Mouse (Mus musculus): Measurements from ENCODE around the gene Dpy19l3.

The Dpy19l3 gene

DNA sequence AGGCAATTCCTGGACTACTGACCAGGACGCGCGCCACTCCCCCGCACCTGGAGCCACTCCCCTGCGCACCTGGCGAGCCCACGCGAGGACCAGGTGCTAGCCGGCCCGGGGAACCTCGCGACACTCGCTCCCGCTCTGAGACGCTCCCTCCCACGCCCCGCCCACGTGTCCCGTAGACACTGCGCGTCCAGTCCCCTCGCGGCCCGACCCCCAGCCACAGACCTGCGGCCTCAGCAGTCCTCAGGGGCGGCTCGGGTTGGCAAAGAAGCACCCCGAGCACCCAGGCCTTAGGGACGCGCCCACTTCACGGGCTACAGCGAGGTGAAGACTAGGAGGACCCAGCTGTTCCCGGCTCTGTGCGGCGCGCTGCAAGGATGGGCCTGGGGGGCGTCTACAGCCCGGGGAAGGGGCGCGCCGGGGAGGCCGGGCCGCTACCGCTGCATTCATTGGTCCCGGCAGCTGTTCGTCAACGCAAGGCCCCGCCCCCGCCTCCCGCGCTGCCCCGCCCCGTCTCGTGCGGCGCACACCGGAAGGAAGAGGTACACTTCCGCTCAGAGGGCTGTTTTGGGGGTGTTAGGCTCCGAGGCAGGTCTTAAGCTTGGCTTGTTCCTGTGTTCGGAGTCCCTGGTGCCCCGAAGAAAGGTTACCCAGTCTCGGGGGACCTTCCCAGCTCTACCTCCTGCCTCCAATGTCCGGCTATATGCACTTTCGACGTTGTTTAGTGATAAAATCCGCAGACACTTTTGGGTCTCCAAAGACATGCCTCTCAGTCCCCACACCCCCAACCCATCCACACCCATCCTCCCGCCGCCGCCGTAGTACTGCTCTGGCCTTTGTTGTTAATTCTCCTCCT, at the start of gene Dpy19l3:
TSS of gene Dpy19l3 (minus strand) at position 422 of the 853 bp plus-strand sequence.
- DNase-seq (ENCODE audit: low spot score in 2 of 2), result peak; percentile 58 to 87

DNA sequence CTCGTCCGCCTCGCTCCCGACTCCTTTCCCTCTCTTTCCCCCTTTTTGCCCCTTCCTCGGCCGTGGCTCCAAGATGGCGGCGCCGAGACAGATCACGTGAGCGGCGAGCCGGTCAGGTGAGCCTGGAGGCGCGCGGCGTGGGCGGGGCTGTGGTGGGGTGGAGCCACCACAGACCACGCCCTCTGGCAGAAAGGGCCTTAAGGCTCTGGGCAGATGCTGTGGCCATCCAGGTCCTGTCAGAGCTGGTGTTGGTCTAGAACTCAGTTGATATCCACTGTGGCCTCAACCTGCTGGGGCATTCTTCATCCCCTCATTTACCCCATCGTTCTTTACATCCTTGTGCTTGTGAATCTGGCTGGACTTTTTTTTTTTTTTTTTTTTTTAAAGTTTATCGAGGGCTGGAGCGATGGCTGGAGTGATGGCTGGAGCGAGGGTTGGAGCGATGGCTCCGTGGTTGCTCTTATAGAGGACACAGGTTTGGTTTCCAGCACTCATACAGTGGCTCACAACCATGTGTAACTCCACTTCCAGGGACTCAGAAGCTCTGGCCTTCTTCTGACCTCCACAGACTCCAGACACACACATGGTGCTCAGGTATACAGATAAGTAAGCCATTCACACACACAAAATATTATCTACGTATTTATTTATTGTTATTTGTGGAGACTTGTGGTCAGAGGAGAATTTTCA, 48.8 kb upstream of the Dpy19l3 start, which contains the start of gene Zfp507:
TSS of gene Zfp507 (minus strand) at position 98 of the 690 bp plus-strand sequence.
- peak; percentile 53 to 83 for DNase-seq (ENCODE audit: low spot score in 2 of 2)

DNA sequence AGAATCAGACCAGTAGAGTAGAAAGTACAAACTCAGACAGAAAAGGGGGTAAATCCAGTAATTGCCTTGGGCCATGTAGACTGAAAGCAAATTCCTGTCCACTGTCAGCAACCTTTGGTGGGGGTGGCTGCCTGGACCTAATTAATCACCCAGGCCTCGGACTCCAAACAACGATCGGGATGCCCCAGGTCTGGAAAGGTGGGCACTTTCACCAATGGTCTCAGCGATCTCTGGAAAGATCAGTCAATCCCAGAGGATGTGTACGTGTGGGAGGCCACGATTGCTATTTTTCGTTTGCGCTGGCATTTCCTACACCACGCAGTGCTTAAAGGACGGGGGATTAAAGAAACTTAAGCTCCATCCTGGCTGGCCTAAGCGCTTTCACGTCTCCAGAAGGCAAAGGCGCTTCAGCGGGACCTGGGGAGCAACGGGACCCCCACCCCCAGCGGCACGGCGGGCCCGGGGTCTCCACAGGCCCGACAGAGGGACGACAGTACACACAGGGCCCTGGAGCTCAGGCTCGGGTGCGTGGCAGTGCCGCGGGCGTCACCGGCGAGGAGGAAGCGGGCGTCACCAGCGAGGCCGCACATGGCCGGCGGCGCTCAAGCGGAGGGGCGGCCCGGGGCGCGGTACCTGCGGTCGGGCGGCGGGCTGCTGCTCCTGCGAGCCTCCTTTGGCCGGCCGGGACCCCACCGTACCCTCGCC, 48.1 kb upstream of the Dpy19l3 start:
- no peak for DNase-seq (ENCODE audit: low spot score in 2 of 2)

DNA sequence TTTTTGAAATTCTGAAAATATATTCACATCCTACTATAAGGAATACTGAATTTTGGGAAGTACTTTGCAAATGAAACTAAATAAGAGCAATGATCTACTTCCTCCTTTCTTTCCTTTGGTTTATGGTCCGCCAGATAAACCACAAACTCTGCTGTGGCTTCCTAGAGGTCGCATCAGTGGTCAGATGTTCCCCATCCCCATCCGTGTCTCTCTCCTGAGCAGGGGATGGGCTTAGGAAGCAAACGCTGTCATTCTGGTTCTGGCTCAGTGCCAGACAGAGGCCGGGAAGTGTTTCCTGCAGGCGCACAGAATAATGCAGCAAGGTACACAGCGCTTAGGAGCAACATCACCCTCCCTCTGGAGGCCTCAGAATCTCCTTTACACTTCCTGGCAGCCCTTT, 41.9 kb upstream of the Dpy19l3 start:
- no peak for DNase-seq (ENCODE audit: low spot score in 2 of 2)

DNA sequence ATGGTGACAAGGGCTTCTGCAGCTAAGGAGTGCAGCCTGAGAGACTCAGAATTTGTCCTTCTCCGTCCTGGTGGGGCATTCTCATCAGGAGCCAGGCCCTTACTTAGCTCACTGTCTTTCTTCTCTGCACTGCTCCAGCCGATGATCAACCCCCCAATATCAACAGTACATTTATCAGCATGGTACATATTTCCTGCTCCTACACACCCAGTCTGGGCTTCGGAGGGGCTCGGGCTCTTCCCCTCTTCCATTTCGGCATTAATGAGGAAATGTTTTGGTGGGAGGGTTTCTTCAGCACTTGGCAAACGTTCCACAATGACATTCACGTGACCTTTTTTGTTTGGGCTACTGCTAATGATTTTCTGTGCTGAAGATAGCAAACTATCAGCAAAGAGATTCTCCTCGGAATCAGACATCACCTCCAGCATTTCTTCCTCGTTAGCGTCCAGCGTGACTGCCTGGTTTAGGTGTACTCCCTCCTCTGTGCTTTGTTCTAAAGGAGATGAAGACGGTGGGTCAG, 40.0 kb upstream of the Dpy19l3 start:
- no peak for DNase-seq (ENCODE audit: low spot score in 2 of 2)

DNA sequence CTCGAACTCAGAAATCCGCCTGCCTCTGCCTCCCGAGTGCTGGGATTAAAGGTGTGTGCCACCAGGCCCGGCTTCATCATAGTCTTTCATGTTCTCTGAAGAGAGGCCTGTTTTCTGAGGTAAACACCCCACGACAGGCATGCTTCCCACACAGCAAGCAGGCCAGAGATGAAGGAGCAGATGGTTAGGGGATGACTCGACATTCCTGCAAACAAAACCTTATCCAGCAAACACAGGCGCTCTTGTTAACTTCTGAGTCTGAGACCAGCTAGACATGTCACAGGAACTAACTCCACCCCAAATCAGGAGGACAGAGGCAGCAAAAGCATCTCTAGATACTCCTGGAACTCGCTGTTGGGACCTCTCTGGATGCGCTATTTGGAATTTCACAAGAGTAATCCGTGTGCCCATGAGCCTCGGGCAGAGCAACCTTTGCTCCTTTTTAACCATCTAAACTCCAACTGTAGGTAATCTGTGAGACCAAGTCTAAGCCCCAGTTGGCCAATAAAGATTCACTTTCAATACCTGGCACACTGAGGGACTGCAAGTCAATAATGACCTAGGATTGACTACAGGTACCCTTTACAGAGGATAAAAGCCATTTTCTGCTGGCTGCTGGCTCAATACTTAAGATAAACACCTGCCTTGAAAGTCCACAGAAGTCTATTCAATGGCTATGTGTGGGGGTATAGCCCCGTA, 38.0 kb upstream of the Dpy19l3 start:
- peak in 1 of 2 experiments; percentile 52 for DNase-seq (ENCODE audit: low spot score in 2 of 2)

DNA sequence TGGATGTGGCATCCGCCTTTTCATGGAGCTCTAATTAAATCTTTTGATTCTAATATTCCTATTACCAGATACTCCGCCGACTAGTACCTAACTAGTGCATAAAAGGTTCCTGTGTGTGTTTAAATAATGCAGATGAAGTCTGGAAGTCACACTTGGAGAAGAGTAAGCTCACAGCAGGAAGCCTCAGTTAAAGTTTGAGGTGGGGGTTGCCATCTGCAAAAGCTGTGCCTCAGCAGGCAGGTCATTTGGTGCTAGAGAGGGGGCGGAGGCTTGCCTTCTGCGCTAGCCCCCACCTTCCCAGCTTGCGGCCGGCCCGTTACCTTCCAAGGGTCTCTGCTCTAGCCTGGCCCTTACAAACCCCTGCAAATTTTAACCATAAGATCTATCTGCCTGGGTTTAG, 36.7 kb upstream of the Dpy19l3 start:
- no peak for DNase-seq (ENCODE audit: low spot score in 2 of 2)

DNA sequence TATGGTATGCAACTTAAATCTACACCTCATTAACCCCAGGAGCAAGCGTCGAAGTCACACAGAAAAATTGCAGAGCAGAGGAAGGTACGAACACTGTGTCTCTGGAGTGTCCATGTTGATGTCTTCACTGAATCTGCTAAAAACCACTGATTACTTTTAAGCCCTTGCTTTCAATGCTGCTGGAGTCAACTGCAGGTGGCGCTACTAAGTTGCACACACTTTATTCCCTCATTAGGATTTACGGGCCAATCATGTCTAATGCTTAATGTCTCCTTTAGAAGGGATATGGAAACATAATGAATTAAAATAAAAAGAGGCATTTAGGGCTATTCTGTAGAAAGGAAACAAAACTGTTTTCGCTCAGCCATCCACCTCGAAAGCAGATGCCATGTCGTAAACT, 35.9 kb upstream of the Dpy19l3 start:
- DNase-seq (ENCODE audit: low spot score in 2 of 2), result no peak

DNA sequence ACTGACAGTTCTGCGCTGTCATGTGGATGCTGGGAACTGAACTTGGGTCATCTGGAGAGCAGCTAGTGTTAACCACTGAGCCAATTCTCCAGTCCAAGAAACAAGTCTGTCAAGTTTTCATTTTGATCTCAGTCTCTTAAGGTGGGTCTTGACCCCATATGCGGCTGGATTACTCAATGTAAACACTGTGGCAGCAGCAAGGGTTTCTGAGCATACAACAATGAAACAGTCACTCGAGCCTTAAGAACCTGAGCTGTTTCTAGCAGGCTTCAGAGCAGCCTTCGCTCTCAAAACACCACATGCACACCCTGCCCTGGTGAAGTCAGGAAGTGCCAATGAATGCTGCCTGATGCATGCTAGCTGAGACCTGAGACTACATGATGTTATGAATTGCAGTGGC, 31.3 kb upstream of the Dpy19l3 start:
- no peak for DNase-seq (ENCODE audit: low spot score in 2 of 2)

DNA sequence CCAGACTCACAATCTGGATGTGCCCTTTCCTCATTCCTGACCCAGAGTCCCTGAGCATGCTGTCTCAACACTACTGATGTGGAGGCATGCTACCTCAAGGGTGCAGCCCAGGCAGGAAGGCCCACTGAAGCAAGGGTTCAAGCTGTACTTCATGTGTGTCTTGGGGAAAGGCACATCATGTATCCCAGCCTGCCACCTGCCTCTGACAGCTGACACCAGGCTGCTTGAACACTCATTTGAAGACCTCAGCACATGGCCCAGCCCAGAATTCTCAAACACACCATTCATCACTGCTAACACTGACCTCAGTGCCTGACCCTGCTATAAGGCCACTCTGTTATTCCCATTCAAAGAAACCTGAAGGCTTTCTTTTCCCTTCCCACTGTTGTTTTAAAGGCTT, 28.0 kb upstream of the Dpy19l3 start:
- DNase-seq (ENCODE audit: low spot score in 2 of 2), result no peak

DNA sequence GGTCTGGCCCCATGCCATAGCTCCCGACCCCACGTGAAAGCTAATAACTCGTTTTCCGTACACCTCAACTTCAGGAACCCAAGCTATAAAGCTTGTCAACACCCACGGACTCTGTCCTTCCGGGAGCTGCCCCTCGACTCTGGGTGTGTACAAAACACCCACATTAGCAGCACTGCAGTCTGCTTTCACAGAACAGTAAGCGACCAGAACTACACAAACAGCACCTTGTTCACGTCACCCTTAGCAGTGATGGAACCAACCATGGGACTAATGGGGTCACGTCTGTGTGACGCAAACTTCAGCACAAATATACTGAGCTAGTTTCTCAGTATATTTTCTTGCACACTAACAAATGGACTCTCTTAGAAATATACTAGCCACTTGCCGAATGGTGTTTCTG, 19.9 kb upstream of the Dpy19l3 start:
- no peak for DNase-seq (ENCODE audit: low spot score in 2 of 2)

DNA sequence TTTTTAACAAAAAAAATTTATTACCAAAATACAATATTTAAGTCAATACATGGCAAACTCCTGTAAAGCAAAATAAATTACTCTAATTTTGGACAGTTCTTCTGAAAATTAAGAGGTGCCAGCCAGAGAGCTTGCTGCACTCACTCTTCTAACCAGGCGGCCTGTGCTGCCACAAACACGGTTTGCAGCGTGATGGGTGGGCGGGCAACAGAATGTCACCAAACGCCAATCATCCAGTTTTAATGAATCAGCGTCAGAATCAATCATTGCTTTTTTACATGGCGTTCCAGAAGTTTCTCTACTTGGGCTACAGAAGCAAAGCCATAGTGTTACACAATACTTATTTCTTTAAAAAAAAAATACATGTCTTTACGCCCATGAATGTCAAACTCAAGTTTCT, 18.1 kb upstream of the Dpy19l3 start:
- DNase-seq (ENCODE audit: low spot score in 2 of 2), result no peak

DNA sequence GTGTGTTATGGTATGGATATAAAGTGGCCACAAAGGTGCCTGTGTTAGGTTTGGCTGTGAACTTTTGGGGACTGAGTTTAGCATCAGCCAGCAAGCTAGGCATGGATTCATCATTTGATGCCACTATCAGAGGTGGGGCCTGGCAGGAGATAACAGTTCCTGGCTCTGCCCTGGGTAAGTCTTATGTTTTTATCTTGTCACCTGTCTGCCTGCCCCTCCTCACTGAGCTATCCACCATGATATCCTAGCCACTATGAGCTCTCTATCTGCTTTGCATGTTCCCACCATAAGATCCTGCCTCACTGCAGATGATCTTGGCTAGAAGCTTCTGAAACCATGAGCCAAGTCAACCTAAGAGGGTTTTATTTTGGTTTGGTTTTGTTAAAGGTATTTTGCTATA, 16.9 kb upstream of the Dpy19l3 start:
- DNase-seq (ENCODE audit: low spot score in 2 of 2), result no peak

DNA sequence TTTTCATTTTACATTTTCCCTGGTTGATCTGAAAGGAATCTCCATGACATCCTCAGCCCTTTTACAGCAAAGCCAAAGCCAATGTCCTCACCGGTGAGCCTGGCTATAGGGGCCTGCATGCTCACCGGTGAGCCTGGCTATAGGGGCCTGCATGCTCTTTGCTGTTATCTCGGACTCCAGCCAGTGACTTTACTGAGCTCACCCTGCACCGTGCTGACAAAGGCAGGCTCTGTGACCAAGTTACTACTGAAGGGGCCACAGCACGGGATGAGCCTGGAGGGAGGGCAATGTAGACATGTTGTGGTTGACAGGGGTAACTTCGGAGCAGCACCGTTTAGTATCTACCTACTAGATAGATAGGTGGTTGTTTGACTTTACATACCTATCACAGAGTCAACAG, 15.9 kb upstream of the Dpy19l3 start:
- DNase-seq (ENCODE audit: low spot score in 2 of 2), result no peak

DNA sequence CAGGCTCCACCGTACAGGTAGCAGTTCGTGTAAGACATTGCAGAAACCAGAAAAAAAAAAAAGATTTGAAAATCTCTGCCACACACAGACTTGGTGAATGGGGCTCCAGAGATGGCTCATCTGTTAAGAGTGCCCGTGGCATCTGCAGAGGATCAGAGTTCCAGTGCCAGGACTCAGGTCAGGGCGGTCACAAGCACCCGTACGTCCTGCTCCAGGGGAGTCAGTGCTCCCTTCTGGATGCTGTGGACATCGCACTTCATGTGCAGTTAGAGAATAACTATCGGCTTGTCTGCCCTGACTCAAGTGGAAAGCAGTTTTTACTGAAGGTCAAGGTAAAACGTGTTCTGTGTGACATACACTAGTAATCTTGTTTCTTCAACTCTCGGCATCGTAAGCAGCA, 10.2 kb upstream of the Dpy19l3 start:
- DNase-seq (ENCODE audit: low spot score in 2 of 2), result no peak

DNA sequence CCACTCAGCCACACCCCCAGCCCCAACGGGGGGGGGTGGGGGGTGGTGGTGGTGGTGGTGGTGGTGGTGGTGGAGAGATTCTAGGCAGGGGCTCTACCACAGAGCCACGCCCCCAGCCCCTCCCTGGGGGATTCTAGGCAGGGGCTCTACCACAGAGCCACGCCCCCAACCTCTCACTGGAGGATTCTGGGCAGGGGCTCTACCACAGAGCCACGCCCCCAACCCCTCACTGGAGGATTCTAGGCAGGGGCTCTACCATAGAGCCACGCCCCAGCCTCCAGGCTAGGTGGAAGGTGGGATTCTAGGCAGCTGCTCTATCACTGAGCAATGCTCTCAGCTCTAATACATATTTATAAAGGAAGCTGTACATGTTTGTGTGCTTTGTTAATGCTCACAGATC, 7.5 kb upstream of the Dpy19l3 start:
- no peak for DNase-seq (ENCODE audit: low spot score in 2 of 2)

DNA sequence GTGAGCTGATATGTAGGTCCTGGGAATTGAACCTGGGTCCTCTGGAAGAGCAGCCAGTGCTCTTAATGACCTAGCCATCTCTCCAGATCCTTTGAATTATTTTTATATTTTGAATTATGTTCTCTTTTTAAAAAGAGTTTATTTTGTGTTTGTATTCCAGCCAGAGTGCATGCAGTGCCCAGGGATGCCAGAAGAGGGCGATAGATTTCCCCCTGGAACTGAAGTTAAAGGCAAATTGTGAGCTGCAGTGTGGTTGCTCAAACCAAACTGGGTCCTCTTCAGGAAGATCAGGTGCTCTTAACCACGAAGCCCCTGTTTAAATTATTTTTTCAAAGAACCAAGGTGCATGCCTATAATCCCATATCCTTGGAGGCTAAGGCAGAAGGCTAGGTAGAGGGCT, 5.3 kb upstream of the Dpy19l3 start:
- no peak for DNase-seq (ENCODE audit: low spot score in 2 of 2)

DNA sequence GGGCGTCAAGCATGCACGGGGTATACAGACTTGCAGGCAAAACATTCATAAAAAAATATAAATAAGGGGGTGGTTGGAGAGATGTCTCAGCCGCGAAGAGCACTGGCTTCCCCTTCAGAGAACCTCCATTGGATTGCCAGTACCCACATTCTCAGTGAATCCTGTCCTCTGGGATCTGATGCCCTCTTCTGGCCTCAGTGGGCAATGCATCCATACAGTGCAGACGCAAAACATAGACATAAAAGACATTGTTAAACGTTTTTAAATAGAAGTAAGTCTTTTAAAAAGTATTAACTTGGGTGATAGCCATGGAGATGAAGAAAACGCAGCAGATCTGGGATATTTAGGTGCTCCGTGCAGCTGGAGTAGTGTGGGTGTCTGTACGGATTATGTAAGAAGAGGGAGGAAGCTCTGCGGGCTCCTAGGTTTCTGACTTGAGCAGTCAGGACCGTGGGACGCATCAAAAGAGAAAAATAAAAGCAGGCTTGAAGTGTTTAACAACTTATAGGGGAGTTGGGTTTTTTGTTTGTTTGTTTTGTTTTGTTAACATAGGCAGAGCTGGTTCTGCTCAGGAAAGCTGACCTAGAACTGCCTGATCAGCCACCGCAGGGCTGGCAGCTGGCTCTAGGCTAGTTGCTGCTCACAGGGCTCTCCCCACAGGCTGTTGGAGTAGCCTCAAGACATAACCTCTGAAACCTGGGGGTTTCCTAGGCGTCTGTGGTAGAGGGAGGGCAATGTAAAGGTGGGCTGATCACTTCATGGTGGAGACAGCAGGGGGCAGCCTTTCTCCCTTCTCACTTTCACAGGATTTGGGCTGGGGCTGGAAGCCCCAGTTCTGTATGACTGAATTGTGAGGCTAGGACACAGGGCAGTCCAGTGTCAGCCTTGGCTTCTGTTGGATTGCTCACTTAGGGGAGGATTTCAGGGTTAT, 2.5 kb upstream of the Dpy19l3 start:
- DNase-seq (ENCODE audit: low spot score in 2 of 2), result peak; percentile 38 to 56

DNA sequence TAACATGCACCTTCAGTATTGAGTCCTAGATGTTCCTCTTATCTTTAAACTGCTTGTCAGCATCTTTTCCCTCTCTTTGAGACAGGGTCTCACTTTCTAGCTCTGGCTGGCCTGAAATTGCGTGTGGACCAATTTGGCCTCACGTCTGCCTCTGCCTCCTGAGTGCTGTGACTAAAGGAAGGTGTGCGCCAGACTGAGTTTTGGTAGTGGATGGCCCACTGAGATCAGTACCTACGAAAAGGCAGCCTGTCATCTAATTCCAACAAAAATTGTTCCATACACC, 573 bp upstream of the Dpy19l3 start:
- no peak for DNase-seq (ENCODE audit: low spot score in 2 of 2)

DNA sequence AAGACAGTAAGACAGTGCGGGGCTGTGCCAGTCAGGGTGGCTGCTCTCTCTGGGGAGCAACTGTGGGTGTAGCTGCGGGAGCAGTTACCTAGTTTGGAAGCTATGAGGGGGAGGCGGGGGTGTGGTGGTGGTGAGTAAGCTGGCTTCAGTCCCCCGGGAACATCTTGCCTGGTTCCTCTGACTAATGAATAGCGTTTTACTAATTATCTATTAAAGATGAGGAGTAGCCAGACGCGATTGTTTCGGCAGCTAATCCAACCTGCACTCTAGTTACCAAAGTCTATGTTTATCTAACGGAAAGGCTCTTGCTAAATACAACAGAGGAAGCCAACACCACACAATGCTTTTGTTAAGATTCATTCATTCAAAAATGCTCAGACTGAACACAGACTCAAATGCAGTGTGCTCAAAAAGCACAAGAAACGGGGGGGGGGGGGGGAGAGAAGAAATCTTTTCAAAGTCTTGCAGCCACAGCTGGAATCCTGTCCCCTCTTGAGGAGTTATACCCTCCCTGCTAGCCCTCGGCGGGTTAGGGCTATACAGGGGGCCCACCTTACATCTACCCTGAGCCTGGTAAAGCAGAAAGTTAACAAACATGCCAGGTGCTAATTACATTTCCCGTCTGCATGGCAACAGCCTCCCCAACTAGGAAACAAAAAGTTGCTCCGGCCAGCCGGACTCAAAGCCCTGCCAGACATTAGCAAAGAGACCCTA, 778 bp downstream of the Dpy19l3 start:
- DNase-seq (ENCODE audit: low spot score in 2 of 2), result peak; percentile 28 to 68

Measured in left cerebral cortex, adult 9 months (tissue).